Mouse (Mus musculus) activated CD4-positive, CD25-positive, alpha-beta regulatory T cell, adult 9 weeks (primary cell): ENCODE data around the gene Icam5. TPM values are rescaled to one million over a fixed set of nuclear protein-coding genes. Genes with fewer than 3 reads are reported as not detected.

Source experiments
- polyA plus RNA-seq: library from polyadenylated mRNA; unstranded; fragments of 100-300 nt; shearing (Covaris generic); gene quantifications from one replicate; pipeline ENCODE4 v1.2.1, GENCODE M21; 2017

Icam5 gene
- polyA plus RNA-seq = 0.79 TPM

DNA sequence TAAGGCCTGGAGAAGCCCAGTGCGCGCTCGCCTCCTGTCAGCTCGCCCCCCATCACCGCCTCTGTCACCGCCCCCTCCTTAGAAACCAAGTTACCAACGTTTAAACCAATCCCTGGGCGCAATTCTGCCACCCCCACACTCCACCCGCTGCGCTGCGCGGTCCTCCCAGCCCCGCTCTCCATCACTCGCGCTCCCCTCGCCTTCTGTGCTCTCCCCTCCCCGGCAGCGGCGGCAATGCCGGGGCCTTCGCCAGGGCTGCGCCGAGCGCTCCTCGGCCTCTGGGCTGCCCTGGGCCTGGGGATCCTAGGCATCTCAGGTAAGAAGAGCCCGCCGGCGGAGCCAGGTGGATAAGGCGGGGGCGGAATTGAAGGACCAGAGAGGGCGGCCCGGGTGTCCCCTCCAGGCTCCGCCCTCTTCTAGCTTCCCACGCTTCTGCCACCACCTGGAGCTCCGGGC is at the start of gene Icam5:
Icam5 (plus strand) TSS at position 178 of the 456 bp plus-strand sequence.

DNA sequence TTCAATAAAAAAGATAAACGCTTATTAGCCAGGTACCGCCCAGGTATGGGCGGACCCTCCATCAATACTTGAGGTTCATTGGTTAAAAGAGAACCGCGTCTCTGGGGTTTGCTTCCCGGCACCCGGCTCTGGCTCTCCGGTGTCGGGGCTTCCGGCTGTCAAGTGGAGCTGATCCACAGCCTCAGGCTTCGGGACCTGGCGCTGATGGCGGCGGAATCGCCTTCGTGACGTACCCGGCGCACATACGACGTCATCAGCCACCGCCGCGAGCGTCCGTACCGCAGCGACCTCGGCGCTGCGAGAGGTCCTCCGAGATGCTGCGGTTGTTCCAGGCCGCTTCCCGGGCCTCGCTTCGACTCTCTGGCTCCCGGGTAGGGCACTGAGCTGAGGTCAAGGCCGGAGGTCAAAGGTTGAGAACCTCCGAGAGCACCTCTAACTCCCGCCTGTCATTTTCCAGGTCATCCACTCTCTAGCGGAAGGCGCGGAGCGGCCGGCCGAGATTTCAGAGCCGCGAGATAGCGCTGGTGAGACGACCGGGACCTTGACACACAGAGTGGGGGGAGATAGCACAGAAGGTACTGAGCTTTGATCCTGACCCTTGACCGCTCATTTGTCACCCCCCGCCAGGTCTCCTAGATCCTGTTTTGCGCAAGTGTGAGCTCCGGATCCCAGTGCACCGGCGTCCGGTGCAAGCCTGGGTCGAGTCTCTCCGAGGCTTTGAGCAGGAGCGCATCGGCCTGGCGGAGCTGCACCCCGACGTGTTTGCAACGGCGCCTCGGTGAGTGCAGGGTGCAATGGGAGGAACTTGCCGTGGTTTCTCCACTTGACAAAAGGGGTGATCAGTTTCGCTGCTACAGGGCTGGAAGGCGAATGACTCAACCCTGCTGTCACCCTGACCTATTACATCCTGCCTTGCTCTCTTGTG is 29.0 kb upstream of the Icam5 start, which contains the start of gene Mrpl4:
Mrpl4 (plus strand) TSS at position 112 of the 925 bp plus-strand sequence.

DNA sequence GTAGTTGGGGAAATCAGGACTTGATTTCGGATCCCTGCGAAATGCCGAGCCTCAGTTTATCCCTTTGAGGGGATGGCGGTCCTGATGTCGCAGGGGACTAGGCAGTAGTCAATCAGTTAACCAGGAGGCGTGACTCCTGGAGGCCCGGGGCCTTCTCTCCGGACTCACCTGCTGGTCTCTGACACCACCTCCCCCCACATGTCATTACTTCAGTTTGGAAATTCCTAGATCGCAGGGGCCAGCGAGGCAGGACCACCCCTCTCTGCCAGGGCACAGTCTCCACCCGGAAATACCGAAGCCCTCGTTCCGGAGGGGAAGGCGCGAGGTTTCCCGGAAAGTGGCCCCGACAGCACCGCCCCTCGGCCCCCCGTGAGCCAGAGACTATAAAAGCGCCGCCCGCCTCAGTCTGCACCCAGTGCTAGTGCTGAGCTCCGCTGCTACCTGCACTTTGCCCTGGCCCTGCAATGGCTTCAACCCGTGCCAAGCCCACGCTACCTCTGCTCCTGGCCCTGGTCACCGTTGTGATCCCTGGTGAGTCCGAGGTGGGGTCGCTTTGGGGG is 16.2 kb upstream of the Icam5 start, which contains the start of gene Icam1:
Icam1 (plus strand) TSS at position 415 of the 560 bp plus-strand sequence.

DNA sequence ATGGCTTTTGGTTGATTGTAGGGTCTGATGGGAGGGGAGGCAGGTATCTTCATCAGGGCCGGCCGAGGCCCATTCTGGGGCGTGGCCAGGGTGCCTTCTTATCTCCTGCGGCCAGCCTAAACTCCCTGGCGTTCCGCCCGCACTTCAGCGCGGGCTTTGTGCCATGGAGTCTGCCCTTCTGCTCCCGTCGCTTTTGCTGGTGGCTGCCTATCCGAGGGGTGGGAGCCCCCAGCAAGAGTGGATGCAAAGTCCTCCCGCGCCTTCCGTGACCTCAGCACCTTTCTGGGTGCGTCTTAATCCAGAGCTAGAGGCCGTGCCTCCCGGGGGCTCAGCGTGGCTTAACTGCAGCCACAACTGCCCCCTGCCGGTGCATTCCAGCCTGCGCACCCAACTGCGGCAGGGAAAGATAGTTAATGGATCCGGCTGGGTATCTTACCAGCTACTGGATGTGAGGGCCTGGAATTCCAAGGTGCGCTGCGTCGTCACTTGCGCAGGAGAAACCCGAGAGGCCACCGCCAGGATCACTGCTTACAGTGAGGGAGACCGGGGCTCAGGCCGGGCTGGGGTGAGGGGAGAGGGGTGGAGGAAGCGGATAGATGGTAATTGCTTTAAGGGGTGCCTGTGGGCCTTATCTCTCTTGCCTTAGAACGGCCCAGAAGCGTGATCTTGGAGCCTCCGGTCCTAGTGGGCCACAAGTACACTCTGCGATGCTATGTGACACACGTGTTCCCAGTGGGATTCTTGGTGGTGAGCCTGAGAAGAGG is 2.4 kb upstream of the Icam5 start, which contains the start of gene Icam4:
Icam4 (plus strand) TSS at position 83 of the 764 bp plus-strand sequence.

DNA sequence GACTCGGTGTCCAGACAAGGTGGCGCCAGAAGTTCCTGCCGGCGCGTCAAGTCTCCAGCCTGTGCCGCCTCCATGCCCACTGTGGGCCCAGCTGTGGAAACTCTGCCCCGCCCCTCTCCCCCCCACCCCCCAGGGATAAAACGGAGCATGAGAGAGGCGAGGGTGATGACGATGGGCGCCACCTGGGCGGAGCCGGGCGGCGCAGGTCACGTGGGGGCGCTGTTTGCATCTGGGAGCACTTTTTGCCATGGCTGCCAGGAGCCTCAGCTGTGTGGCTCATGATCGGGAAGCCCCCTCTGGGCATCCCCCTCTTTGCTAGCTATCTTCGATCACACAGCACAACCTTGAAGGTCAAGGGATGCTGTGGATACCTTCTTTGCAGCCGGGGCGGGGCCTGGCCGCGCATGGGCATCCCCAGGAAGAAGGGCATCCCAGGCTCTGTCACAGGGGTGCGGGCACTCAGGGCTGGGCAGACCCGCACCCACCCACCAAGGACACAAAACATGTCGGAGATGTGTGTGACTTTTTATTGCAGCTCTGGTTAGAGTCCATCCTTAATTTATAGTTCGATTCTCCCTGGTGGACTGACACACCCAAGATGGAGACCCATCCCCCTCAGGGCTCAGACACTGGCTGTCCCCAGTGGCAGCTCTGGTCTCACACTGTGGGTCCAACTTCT is 35.3 kb downstream of the Icam5 start, which contains the start of gene Zglp1:
Zglp1 (minus strand) TSS at position 88 of the 679 bp plus-strand sequence.

DNA sequence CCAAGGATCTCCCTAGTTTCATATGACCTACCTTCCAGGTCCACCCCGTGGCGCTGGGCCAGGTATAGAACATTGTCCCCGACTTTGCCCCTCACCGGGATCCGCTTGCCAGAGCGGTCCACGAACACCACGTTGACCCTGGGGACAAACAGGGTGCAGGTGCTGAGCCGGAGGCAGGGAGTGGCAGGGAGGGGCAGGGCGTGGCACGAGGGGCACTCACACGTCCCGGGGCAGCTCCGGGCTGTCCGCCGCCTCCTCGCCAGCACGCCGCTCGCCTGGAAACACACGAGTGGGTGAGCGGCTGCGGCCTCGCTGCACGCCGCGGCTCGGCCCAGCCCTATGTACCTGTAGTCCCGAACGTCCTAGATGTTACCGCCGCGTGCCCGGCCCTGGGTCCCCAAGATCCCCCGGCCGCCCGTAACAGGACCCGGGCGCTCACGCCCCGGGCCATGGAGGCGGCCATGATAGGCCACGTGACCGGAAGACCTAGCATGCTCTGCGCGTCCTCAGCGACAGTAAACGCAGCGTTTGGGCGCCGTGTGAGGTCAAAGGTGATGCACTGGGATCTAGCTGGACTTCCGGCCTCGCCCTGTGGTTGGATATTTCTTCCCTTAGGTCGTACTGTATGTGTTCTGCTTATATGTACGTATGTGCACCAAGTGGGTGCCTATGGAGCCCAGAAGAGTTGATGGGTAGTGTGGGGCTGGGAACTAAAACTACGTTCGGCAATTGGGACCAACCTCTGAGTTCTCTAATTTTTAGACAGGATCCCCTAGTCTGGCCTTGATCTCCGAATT is 41.4 kb downstream of the Icam5 start, which contains the start of the genes Gm49373 and Fdx1l:
Gm49373 (minus strand) TSS at position 53 of the 797 bp plus-strand sequence.
Fdx1l (minus strand) TSS at position 571 of the 797 bp plus-strand sequence.

Other genes with a start within 250 kb of the Icam5 start
- 0.15 TPM for gene Col5a3, start 217.0 kb upstream of the Icam5 start, polyA plus RNA-seq
- gene Rdh8, start 213.6 kb upstream of the Icam5 start, polyA plus RNA-seq = not detected
- gene A230050P20Rik, start 163.4 kb upstream of the Icam5 start, polyA plus RNA-seq = 52.0 TPM
- gene Angptl6, start 152.3 kb upstream of the Icam5 start, polyA plus RNA-seq = 0.49 TPM
- gene Ppan, start 143.9 kb upstream of the Icam5 start, polyA plus RNA-seq = 84.2 TPM
- 248 TPM for gene Eif3g, start 133.4 kb upstream of the Icam5 start, polyA plus RNA-seq
- gene Dnmt1, start 72.2 kb upstream of the Icam5 start, polyA plus RNA-seq = 92.3 TPM
- gene S1pr2, start 55.3 kb upstream of the Icam5 start, polyA plus RNA-seq = 24.4 TPM
- 128 TPM for gene Mrpl4, start 29.3 kb upstream of the Icam5 start, polyA plus RNA-seq
- gene Icam1, start 16.1 kb upstream of the Icam5 start, polyA plus RNA-seq = 132 TPM
- 1.9 TPM for gene Icam4, start 2.7 kb upstream of the Icam5 start, polyA plus RNA-seq
- not detected for gene Zglp1, start 35.0 kb downstream of the Icam5 start, polyA plus RNA-seq
- gene Gm49373, start 41.0 kb downstream of the Icam5 start, polyA plus RNA-seq = 0.20 TPM
- 35.0 TPM for gene Fdx1l, start 41.5 kb downstream of the Icam5 start, polyA plus RNA-seq
- 6.8 TPM for gene Gm38431, start 59.9 kb downstream of the Icam5 start, polyA plus RNA-seq
- 73.3 TPM for gene Raver1, start 59.9 kb downstream of the Icam5 start, polyA plus RNA-seq
- gene Tyk2, start 99.2 kb downstream of the Icam5 start, polyA plus RNA-seq = 118 TPM
- 330 TPM for gene Cdc37, start 117.9 kb downstream of the Icam5 start, polyA plus RNA-seq
- gene Pde4a, start 133.6 kb downstream of the Icam5 start, polyA plus RNA-seq = 0.72 TPM
- gene Keap1, start 207.3 kb downstream of the Icam5 start, polyA plus RNA-seq = 39.3 TPM
- gene S1pr5, start 216.4 kb downstream of the Icam5 start, polyA plus RNA-seq = not detected
- 63.6 TPM for gene Atg4d, start 233.2 kb downstream of the Icam5 start, polyA plus RNA-seq